25 mouse cellular contexts compared by ENCODE assay signal in the genomic region with DNA sequence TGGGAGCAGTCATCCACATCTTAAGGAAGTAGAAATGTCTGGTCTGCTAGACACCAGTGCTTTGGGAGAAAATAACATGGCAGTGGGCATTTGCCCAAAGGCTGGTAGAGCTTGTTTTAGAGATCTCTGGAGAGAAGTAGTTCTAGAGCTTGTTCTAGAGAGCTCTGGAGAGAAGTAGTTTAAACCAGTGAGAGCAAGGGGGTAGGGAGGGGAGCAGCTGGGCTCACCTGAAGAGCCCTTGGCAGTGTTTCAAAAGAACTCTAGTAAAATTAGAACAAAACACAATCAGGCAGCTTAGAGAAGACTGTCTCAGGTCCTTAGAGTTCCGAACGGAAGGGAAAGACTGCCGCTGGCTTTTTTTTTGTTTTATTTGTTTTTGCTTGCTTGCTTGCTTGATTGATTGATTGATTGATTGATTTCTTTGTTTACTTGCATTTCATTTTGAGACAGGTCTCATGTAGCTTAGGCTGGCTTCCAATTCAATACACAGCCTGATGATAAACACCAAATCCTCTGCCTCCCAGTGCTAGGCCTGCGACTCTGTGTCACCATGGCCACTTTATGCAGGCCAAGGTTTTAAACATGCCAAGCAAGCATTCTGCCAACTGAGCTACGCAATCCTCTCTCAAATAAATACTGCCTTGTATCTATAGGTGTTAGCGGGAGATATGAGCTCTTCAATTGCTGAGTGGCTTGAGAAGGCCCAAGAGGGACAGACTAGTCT.
"Had no signal": no experiment of that assay in that cellular context is flagged by ENCODE, and none has a peak within 500 bp of the region (broad histone marks: within the 10 kb centered on the region; RNA-seq: fewer than 3 reads in every experiment).

No protein-coding gene starts in this region.

- H3K4me3 ChIP-seq: gastrocnemius, adult 2 months; heart, embryonic 10.5 days; heart, embryonic 12.5 days; hindbrain, embryonic 10.5 days; hindbrain, embryonic 12.5 days; hindbrain, embryonic 15.5 days; intestine, embryonic 15.5 days; kidney, embryonic 15.5 days; layer of hippocampus, adult 2 months; left cerebral cortex, adult 2 months; limb, embryonic 10.5 days; limb, embryonic 12.5 days; liver, embryonic 12.5 days had no signal

- ATAC-seq: forebrain, embryonic 16.5 days; inflammation-experienced regulatory T-cells, adult 6 months; intestine, embryonic 15.5 days; intestine, postnatal 0 days; liver, embryonic 12.5 days had no signal

- H3K36me3 ChIP-seq: heart, embryonic 10.5 days; heart, embryonic 12.5 days; hindbrain, embryonic 10.5 days; hindbrain, embryonic 12.5 days; hindbrain, embryonic 15.5 days; intestine, embryonic 15.5 days; kidney, embryonic 15.5 days; limb, embryonic 10.5 days; limb, embryonic 12.5 days; liver, embryonic 12.5 days had no signal

- H3K27ac ChIP-seq: gastrocnemius, adult 2 months; heart, embryonic 10.5 days; hindbrain, embryonic 10.5 days; hindbrain, embryonic 12.5 days; hindbrain, embryonic 15.5 days; intestine, embryonic 15.5 days; layer of hippocampus, adult 2 months; left cerebral cortex, adult 2 months; limb, embryonic 10.5 days; limb, embryonic 12.5 days; liver, embryonic 12.5 days had no signal

- H3K9ac ChIP-seq: heart, embryonic 12.5 days; hindbrain, embryonic 12.5 days; hindbrain, embryonic 15.5 days; intestine, embryonic 15.5 days; kidney, embryonic 15.5 days; limb, embryonic 12.5 days; liver, embryonic 12.5 days had no signal

- H3K4me1 ChIP-seq: hindbrain, embryonic 10.5 days; intestine, embryonic 15.5 days; liver, embryonic 12.5 days had no signal

- H3K9me3 ChIP-seq: heart, embryonic 10.5 days; heart, embryonic 12.5 days; hindbrain, embryonic 10.5 days; hindbrain, embryonic 12.5 days; hindbrain, embryonic 15.5 days; intestine, embryonic 15.5 days; kidney, embryonic 15.5 days; limb, embryonic 10.5 days; limb, embryonic 12.5 days; liver, embryonic 12.5 days had no signal

- H3K4me2 ChIP-seq: heart, embryonic 12.5 days; hindbrain, embryonic 12.5 days; hindbrain, embryonic 15.5 days; intestine, embryonic 15.5 days; kidney, embryonic 15.5 days; limb, embryonic 12.5 days; liver, embryonic 12.5 days had no signal

- DNase-seq: gastrocnemius, adult 2 months; gastrocnemius, postnatal 10 days; gastrocnemius, postnatal 25 days; heart, adult 18-20 months; heart, postnatal 10 days; heart, postnatal 4 days; kidney, adult 18-20 months; kidney, adult 8-10 months; kidney, postnatal 14 days; kidney, postnatal 4 days had no signal

- H3K27me3 ChIP-seq: heart, embryonic 12.5 days; hindbrain, embryonic 12.5 days; hindbrain, embryonic 15.5 days; intestine, embryonic 15.5 days; kidney, embryonic 15.5 days; limb, embryonic 12.5 days; liver, embryonic 12.5 days had no signal
